Mouse (Mus musculus) heart, embryonic 10.5 days (tissue): ENCODE measurements around the gene Mon1b. TPM values are rescaled to one million over a fixed set of nuclear protein-coding genes. Genes with fewer than 3 reads are reported as not detected.

Experiments used
- DNase-seq: peaks from one replicate; pipeline ENCODE4 v3.0.0-alpha.2; 2017; ENCODE audit warnings: low spot score
- H3K27ac ChIP-seq: fragments of 300-500 bp; sonication (generic); 2 replicates; pipeline ENCODE4 v1.5.1; 2016; ENCODE audit warnings: mild to moderate bottlenecking
- H3K27me3 ChIP-seq: fragments of 300-500 bp; sonication (generic); 2 replicates; pipeline ENCODE4 v1.6.1; 2016; ENCODE audit warnings: mild to moderate bottlenecking; ENCODE audit not compliant: poor library complexity, insufficient read depth, severe bottlenecking
- H3K36me3 ChIP-seq: fragments of 300-500 bp; sonication (generic); 2 replicates; pipeline ENCODE4 v1.6.1; 2016; ENCODE audit warnings: mild to moderate bottlenecking, moderate library complexity
- H3K4me1 ChIP-seq: fragments of 300-500 bp; sonication (generic); 2 replicates; pipeline ENCODE4 v1.6.1; 2016; ENCODE audit warnings: mild to moderate bottlenecking
- H3K4me3 ChIP-seq: fragments of 300-500 bp; sonication (generic); 2 replicates; pipeline ENCODE4 v1.5.1; 2016; ENCODE audit warnings: mild to moderate bottlenecking, moderate library complexity
- H3K9me3 ChIP-seq: fragments of 300-500 bp; sonication (generic); 2 replicates; pipeline ENCODE4 v1.6.1; 2016; ENCODE audit warnings: mild to moderate bottlenecking, moderate library complexity
- WGBS: fragments of 180-500 bp; shearing (Covaris S2); methylation state at CpG from one replicate; pipeline ENCODE4 v1.1.7; 2016; 5-methylcytosine and 5-hydroxymethylcytosine counted together
- polyA plus RNA-seq: library from polyadenylated mRNA; unstranded; fragments of >200 nt; fragmentation: Nextera tagmentation; extraction: Ambion mirVana; gene quantifications from 2 replicates; pipeline ENCODE4 v1.2.1, GENCODE M21; 2016

Gene Mon1b
- polyA plus RNA-seq, result 6.6 and 6.8 TPM in 2 replicates

DNA sequence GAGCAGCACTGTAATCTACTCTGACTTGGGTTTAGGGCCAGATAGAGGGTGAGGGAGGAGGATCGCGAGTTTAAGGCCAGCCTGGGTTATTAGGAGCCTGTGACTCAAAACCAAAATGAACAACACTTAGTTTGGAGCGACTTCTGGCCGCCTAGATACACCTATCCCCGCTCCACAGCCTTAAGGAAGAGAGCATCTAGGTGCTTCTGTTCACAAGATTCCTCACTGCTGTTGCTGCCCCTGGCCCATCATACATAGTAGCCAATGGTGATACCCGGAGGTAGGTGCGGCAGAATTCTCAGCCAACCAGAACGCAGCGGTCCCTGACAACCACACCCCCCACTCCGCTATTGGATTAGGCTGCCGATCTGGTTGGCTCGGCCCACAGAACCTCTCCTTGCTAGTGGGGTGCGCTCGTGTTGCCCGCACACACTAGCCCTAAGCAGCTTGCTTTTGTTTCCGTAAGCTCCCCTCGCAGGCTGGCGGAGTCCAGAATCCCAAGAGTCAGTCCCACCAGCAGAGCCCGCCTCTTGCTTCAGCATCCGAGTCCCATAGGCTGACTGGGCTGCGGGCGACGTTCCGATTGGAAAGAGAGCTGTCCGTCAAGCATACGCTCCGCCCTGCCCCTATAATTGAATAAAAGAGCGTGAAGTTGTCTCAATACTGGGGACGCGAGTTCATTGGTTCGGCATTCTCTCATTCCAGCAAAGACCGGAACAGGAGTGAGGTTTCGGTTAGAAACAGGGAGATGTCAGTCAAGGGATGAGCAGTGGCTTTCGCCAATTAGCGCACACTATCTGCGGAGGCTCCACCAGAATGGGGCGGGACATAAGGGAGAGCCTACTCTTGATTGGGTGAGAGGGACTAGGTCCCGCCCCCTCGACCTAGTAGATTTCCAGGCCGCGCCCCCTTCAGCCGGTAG lies at the start of gene Mon1b:
Gene Mon1b, plus strand, starts transcription at position 918 of the 922 bp plus-strand sequence.
- Histone ChIP-seq H3K4me1 (peaks cover 20% of the 10 kb centered on the region), H3K36me3 (peaks cover 21% of the 10 kb centered on the region), H3K27me3 (no peaks in the 10 kb centered on the region), H3K4me3 (peak within 1 kb of the TSS; percentile 72), H3K27ac (peak within 1 kb of the TSS; percentile 94), H3K9me3 (no peaks in the 10 kb centered on the region)
- under 1% methylated on average over 42 of the region's 42 CpGs for WGBS
- DNase-seq, result peak; percentile 99

DNA sequence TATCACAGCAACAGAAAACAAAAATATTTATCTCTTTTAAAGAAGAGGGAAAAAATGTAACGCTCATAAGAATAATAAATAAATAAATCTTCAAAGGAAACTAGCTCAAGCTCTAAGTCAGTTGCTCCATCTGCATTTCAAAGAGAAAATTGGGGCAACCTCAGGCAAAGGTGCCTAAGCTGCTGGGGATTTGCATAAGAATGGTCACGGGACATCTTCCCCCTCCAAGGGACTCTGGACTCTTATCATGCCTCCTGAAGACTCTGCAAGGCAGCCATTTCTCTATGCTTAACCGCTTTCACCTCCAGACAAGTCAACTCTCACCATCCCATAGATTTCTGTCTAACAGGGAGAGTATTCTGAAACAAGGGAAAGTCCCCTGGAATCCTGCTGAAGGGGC lies 37.0 kb upstream of the Mon1b start:
- no peaks in the 10 kb centered on the region for H3K36me3 ChIP-seq
- H3K4me3 ChIP-seq, result no peak overlapping the region
- H3K4me1 ChIP-seq, result no peaks in the 10 kb centered on the region
- 42% methylated on average over 3 of the region's 3 CpGs for WGBS
- no peaks in the 10 kb centered on the region for H3K27me3 ChIP-seq
- no peaks in the 10 kb centered on the region for H3K9me3 ChIP-seq
- H3K27ac ChIP-seq, result no peak overlapping the region
- DNase-seq, result no peak

DNA sequence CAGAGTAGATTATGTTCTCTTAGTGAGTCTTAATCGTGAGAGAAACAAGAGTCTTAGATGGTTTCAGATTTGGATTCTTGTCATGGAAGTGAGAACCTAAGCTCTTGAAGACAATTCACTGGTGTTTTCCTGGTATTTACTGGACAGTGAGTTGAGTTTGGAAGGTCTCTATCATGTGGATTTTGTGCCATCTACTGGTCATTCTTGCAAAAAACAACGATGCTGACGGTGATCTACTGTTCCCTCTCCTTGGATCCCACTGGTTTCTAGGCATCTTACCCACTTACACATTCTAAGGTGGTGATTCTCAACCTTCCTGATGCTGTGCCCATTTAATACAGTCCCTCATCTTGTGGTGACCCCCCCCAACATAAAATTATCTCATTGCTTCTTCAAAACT lies 2.8 kb upstream of the Mon1b start:
- WGBS, result 6% methylated on average over 3 of the region's 3 CpGs
- Histone ChIP-seq H3K4me3 (no peak overlapping the region), H3K36me3 (no peaks in the 10 kb centered on the region), H3K27me3 (no peaks in the 10 kb centered on the region), H3K4me1 (peaks cover 20% of the 10 kb centered on the region), H3K9me3 (no peaks in the 10 kb centered on the region), H3K27ac (no peak overlapping the region)
- no peak for DNase-seq

DNA sequence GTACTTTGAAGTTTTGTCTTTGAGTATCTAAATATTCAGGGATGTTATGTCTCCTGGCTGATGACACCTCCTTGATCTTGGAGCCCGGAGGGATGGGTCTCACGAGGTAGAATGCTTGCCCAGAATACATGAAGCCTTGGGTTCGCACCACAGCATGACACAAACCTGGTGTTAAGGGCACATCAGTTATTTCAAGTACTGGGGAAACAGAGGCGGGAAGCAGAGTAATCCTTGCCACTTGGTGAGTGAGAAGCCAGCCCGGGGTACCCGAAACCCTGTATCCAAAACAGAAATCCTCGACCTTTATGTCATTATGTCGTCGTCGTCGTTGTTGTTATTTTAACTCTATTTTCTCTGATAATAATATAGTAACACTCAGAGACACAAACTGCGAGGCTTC lies 1.2 kb upstream of the Mon1b start:
- Histone ChIP-seq H3K4me3 (peak overlapping the region; percentile 72), H3K9me3 (no peaks in the 10 kb centered on the region), H3K27ac (no peak overlapping the region), H3K36me3 (peaks cover 13% of the 10 kb centered on the region), H3K27me3 (no peaks in the 10 kb centered on the region), H3K4me1 (peaks cover 20% of the 10 kb centered on the region)
- 24% methylated on average over 12 of the region's 12 CpGs for WGBS
- DNase-seq, result no peak

DNA sequence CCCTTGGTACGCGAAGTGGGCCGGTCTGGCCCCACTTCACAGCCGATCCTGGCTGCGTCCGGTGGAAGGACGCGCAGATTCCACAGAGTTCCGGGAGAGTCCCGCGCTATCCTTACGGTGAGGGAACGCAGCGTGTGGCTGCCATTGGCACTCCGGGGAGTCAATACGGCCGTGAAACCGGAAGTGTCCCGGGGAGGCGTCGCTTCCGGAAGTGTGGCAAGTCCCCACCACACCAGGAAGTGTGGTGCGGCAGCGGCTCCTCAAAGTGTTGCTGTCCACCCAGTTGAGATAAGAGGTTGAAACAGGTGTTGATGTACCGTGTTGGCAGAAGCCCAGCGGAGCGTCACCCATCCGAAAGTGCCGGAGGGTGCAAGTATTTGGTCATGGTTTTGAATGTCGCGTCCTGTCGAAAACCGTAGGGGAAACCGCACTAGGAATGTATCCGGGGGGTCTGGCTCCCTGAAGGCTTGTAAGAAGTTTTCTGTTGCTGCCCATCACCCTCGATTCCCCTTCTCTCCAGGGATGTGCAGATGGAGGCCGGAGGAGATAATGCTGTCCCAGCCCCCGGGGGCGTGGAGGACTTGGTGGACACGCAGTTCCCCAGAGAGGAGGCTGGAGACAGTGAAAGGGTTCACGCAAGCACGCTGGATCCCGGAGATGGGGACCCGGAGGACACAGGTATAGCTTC lies 349 bp downstream of the Mon1b start:
- peak overlapping the region; percentile 94 for H3K27ac ChIP-seq
- H3K36me3 ChIP-seq, result peaks cover 22% of the 10 kb centered on the region
- H3K27me3 ChIP-seq, result no peaks in the 10 kb centered on the region
- H3K4me3 ChIP-seq, result peak overlapping the region; percentile 72
- peaks cover 20% of the 10 kb centered on the region for H3K4me1 ChIP-seq
- 1% methylated on average over 44 of the region's 44 CpGs for WGBS
- no peaks in the 10 kb centered on the region for H3K9me3 ChIP-seq
- no peak for DNase-seq

DNA sequence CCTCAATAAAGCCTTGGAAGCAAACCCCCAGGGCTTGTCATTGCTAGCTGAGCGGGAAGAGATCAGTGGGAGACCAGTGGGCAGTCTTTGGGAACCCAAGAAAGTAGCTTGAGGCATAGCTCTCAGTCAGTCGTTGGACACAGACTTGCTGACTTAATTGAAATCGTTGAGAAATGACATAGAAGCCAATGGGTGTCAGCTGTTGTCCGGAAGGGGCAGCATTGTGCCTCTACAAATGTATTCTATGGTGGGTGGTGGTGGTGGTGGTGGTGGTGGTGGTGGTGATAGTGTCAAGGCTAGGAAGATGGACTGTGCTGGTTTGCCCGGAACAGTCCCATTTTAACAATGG lies 867 bp downstream of the Mon1b start:
- WGBS, result 38% methylated on average over 5 of the region's 5 CpGs
- Histone ChIP-seq H3K4me3 (peak overlapping the region; percentile 72), H3K36me3 (peaks cover 24% of the 10 kb centered on the region), H3K27ac (peak overlapping the region; percentile 94), H3K4me1 (peaks cover 20% of the 10 kb centered on the region), H3K27me3 (no peaks in the 10 kb centered on the region), H3K9me3 (no peaks in the 10 kb centered on the region)
- no peak for DNase-seq

DNA sequence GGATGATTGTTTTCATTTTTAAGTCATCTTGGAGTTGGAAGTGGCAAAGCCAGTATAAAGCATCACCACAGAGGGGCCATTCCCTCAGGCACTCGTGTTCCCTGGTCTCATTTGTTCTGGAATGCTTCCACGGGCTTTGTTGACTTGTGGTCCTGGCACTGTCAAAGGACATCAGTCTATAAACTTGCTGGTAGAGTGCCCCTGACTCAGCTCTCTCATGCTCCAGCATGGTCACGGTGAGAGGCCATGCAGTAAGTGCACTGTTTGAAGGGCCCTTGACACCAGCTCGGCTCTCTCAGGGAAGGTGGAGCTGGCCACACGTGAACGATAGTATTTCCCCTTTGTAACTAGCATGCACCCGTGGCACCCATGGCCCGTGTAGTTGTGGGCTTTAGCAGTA lies 5.0 kb downstream of the Mon1b start:
- H3K4me1 ChIP-seq, result peaks cover 14% of the 10 kb centered on the region
- no peak overlapping the region for H3K27ac ChIP-seq
- no peak overlapping the region for H3K4me3 ChIP-seq
- H3K27me3 ChIP-seq, result no peaks in the 10 kb centered on the region
- 92% methylated on average over 8 of the region's 8 CpGs for WGBS
- H3K36me3 ChIP-seq, result peaks cover 42% of the 10 kb centered on the region
- no peaks in the 10 kb centered on the region for H3K9me3 ChIP-seq
- no peak for DNase-seq

DNA sequence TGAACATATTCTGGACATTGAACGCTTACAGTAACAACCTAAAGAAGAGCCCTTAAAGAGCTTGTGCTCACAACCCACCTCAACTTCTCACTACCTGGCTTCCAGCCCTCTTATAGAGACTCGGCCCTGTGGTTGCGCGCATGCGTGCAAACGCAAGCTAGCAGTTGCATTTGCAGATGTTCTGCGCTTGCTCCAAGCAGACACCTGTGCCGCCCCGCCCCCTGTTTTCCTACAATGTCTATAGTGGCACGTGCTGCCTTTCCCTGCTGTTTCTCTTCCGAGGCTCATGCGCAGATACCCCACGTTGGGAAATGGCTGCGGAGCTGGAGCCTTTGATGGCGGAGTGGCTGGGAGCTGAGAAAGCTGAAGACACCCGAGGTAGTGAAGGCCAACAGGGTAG lies 7.5 kb downstream of the Mon1b start, which contains the start of gene Syce1l:
Gene Syce1l, plus strand, starts transcription at position 288 of the 400 bp plus-strand sequence.
- H3K27ac ChIP-seq, result no peak within 1 kb of the TSS
- no peaks in the 10 kb centered on the region for H3K9me3 ChIP-seq
- no peaks in the 10 kb centered on the region for H3K27me3 ChIP-seq
- 93% methylated on average over 16 of the region's 16 CpGs for WGBS
- no peak within 1 kb of the TSS for H3K4me3 ChIP-seq
- H3K4me1 ChIP-seq, result no peaks in the 10 kb centered on the region
- no peak for DNase-seq
- peaks cover 41% of the 10 kb centered on the region for H3K36me3 ChIP-seq

DNA sequence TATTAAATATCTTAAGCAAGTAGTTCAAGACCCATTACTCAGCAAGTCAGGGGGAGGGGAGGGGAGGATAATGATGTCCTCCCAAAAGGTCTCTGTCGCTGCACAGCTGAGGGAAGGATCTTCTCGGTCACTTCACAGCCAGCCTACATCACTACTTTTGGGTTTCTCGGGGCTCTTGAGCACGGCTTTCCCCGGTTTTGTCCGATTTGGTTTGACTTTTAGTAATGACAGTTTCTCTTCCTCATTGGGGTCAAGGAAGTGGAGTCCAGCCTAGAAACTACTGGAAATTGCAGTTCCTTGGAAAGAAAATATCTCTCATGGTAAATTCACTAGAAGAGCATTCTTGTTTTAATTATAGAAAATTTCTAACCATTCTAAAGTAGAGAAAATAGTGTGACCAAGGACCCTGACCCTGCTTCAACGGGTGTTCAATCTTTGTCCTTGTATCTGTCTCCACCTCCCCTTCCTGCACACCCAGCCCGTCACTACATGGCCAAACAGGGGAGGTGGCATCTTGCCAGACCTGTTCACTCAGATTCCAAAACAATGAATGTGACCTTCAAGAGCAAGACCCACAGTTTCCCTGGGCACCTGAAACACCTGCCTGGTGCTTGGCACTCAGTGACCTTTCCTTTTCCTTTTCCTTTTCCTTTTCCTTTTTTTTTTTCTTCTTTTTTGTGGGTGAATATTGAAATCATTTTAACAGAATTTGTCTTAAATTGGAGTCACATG lies 8.3 kb downstream of the Mon1b start:
- Histone ChIP-seq H3K36me3 (peaks cover 34% of the 10 kb centered on the region), H3K27ac (no peak overlapping the region), H3K4me1 (no peaks in the 10 kb centered on the region), H3K27me3 (no peaks in the 10 kb centered on the region), H3K4me3 (no peak overlapping the region), H3K9me3 (no peaks in the 10 kb centered on the region)
- DNase-seq, result no peak
- WGBS, result 90% methylated on average over 8 of the region's 8 CpGs

DNA sequence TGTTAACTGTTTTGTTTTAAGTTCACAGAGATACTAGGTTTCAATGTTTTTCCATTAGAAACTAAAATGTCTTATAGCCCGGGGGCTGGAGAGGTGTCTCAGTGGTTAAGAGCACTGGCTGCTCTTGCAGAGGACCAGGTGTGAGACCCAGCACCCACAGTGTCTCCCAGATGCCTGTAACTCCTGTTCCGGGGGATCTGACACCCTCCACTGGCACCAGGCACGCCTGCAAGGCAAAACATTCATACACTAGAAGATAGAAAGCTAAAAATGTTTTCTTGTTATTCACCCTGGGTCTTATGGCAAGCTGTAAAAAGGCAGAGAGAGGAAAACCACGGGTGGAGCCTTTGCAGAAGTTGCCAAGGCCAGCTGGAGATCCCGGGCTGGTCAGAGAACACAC lies 9.8 kb downstream of the Mon1b start:
- no peak overlapping the region for H3K4me3 ChIP-seq
- no peak for DNase-seq
- peaks cover 20% of the 10 kb centered on the region; the same call in 1 of the 2 replicates for H3K36me3 ChIP-seq
- H3K27me3 ChIP-seq, result no peaks in the 10 kb centered on the region
- H3K9me3 ChIP-seq, result no peaks in the 10 kb centered on the region
- no peaks in the 10 kb centered on the region for H3K4me1 ChIP-seq
- WGBS, result 73% methylated on average over 5 of the region's 5 CpGs
- H3K27ac ChIP-seq, result no peak overlapping the region

DNA sequence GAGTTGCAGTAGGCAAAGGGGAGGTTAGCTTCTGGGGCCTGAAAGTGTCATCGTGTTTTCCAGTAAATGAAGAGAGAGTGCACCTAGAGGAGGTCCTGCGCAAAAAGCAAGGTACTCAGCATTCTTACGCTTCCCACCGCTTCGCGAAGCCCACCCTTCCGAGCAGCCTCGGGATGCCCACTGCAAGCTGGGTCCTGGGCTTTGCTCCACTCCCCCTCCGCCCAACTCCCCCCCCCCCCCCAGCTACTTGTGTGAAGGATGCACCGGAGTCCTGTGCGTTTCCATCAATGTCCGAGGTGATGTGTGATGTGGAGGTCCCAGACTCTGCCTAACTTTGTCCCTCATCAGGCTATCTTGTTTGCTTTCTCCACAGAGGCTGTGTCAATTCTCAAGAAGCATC lies 17.1 kb downstream of the Mon1b start:
- WGBS, result 82% methylated on average over 12 of the region's 12 CpGs
- Histone ChIP-seq H3K4me1 (no peaks in the 10 kb centered on the region), H3K27me3 (0 out of 2 replicates have a peak, but pooled peaks cover 5% of the 10 kb centered on the region), H3K9me3 (no peaks in the 10 kb centered on the region), H3K4me3 (no peak overlapping the region), H3K27ac (no peak overlapping the region), H3K36me3 (no peaks in the 10 kb centered on the region)
- DNase-seq, result no peak

DNA sequence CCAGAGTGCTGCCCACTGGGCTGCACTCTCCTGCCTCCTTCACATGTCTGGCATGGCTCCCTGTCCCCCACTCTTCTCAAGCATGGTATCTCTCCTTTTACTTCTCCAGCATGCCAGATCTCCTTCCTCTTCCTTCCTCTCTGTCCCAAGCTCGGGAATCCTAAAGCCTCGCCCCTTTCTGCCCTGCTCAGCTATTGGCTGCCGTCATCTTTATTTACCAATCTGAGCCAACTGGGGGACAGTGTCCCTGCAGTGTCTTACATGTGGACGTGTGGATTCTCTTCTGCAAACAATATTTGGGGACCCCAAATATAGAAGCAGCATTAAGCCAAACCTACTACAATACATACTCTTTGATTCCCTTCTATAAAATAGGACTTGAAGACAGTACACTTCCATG lies 17.8 kb downstream of the Mon1b start:
- WGBS, result 46% methylated on average over 4 of the region's 4 CpGs
- Histone ChIP-seq H3K4me1 (no peaks in the 10 kb centered on the region), H3K27ac (no peak overlapping the region), H3K36me3 (no peaks in the 10 kb centered on the region), H3K9me3 (no peaks in the 10 kb centered on the region), H3K4me3 (no peak overlapping the region), H3K27me3 (0 out of 2 replicates have a peak, but pooled peaks cover 5% of the 10 kb centered on the region)
- DNase-seq, result peak; percentile 53
